Mouse (Mus musculus) midbrain, embryonic 13.5 days (tissue): ENCODE measurements around the gene Trappc5. TPM values are rescaled to one million over a fixed set of nuclear protein-coding genes. Genes with fewer than 3 reads are reported as not detected.

Experiments
- ATAC-seq: fragments of 200-750 bp; cut with Nextera tagmentation; 2 replicates; pipeline ENCODE4 v1.8.0; 2017; ENCODE audit warnings: mild to moderate bottlenecking, moderate TSS enrichment, moderate library complexity
- H3K27ac ChIP-seq: fragments of 300-500 bp; sonication (generic); 2 replicates; pipeline ENCODE4 v1.5.1; 2015; ENCODE audit warnings: inconsistent platforms, mild to moderate bottlenecking, moderate library complexity
- H3K27me3 ChIP-seq: fragments of 300-500 bp; sonication (generic); 2 replicates; pipeline ENCODE4 v1.6.1; 2015; ENCODE audit warnings: mild to moderate bottlenecking, inconsistent platforms
- H3K36me3 ChIP-seq: fragments of 300-500 bp; sonication (generic); 2 replicates; pipeline ENCODE4 v1.6.1; 2015; ENCODE audit warnings: mild to moderate bottlenecking, inconsistent platforms
- H3K4me1 ChIP-seq: fragments of 300-500 bp; sonication (generic); replicated peaks from 2 replicates; pipeline ENCODE4 v1.6.1; 2015; ENCODE audit warnings: inconsistent platforms
- H3K4me2 ChIP-seq: fragments of 300-500 bp; sonication (generic); replicated peaks from 2 replicates; pipeline ENCODE4 v1.6.1; 2015; ENCODE audit warnings: moderate library complexity, mild to moderate bottlenecking, inconsistent platforms
- H3K4me3 ChIP-seq: fragments of 300-500 bp; sonication (generic); replicated peaks from 2 replicates; pipeline ENCODE4 v1.5.1; 2015; ENCODE audit warnings: mild to moderate bottlenecking, inconsistent platforms
- H3K9ac ChIP-seq: fragments of 300-500 bp; sonication (generic); replicated peaks from 2 replicates; pipeline ENCODE4 v1.6.1; 2015; ENCODE audit warnings: mild to moderate bottlenecking, inconsistent platforms
- H3K9me3 ChIP-seq: fragments of 300-500 bp; sonication (generic); 2 replicates; pipeline ENCODE4 v1.6.1; 2016; ENCODE audit warnings: mild to moderate bottlenecking, inconsistent platforms
- WGBS: fragments of 180-500 bp; shearing (Covaris S2); methylation state at CpG from one replicate; pipeline ENCODE4 v1.1.7; 2015; 5-methylcytosine and 5-hydroxymethylcytosine counted together
- polyA plus RNA-seq: library from polyadenylated mRNA; unstranded; fragments of >200 nt; fragmentation: Nextera tagmentation; extraction: Ambion mirVana; gene quantifications from 2 replicates; pipeline ENCODE4 v1.2.1, GENCODE M21; 2015

Trappc5 gene
- polyA plus RNA-seq, 1 experiment from 2014 or later, result 58.6 TPM

GRCm38 (mm10) chr8:3654726-3655508, 21.2 kb upstream of the Trappc5 start:
- 75% methylated on average over 11 of the region's 11 CpGs for WGBS
- Histone ChIP-seq H3K9me3 (no peaks in the 10 kb centered on the region), H3K9ac (no peak overlapping the region), H3K4me1 (peaks cover 9% of the 10 kb centered on the region), H3K27ac (no peak overlapping the region), H3K4me2 (no peak overlapping the region), H3K27me3 (no peaks in the 10 kb centered on the region), H3K4me3 (no peak overlapping the region), H3K36me3 (no peaks in the 10 kb centered on the region)
- no peak for ATAC-seq

GRCm38 (mm10) chr8:3655526-3655925, 20.6 kb upstream of the Trappc5 start, which contains the start of gene Retn:
Gene Retn (plus strand): TSS chr8:3655770.
- 74% methylated on average over 3 of the region's 3 CpGs for WGBS
- H3K9ac ChIP-seq, result no peak within 1 kb of the TSS
- H3K4me3 ChIP-seq, result no peak within 1 kb of the TSS
- H3K27ac ChIP-seq, result no peak within 1 kb of the TSS
- H3K4me1 ChIP-seq, result peaks cover 9% of the 10 kb centered on the region
- H3K36me3 ChIP-seq, result no peaks in the 10 kb centered on the region
- no peak for ATAC-seq
- no peaks in the 10 kb centered on the region for H3K27me3 ChIP-seq
- H3K4me2 ChIP-seq, result no peak within 1 kb of the TSS
- H3K9me3 ChIP-seq, result no peaks in the 10 kb centered on the region

GRCm38 (mm10) chr8:3656725-3657381, 19.2 kb upstream of the Trappc5 start:
- Histone ChIP-seq H3K27me3 (no peaks in the 10 kb centered on the region), H3K4me1 (peaks cover 9% of the 10 kb centered on the region), H3K27ac (no peak overlapping the region), H3K36me3 (no peaks in the 10 kb centered on the region), H3K9ac (0 out of 2 replicates have a peak overlapping the region, but pooled peaks have one; percentile 1), H3K4me2 (peak overlapping the region; percentile 29), H3K4me3 (no peak overlapping the region), H3K9me3 (no peaks in the 10 kb centered on the region)
- peak; percentile 58; the same call in 1 of the 2 replicates for ATAC-seq
- 16% methylated on average over 7 of the region's 7 CpGs for whole genome bisulfite sequencing

GRCm38 (mm10) chr8:3660889-3661288, 15.2 kb upstream of the Trappc5 start:
- Histone ChIP-seq H3K9ac (no peak overlapping the region), H3K36me3 (no peaks in the 10 kb centered on the region), H3K27ac (no peak overlapping the region), H3K27me3 (no peaks in the 10 kb centered on the region), H3K4me2 (no peak overlapping the region), H3K4me3 (no peak overlapping the region), H3K9me3 (no peaks in the 10 kb centered on the region), H3K4me1 (peaks cover 9% of the 10 kb centered on the region)
- ATAC-seq, result no peak
- 89% methylated on average over 8 of the region's 8 CpGs for WGBS

GRCm38 (mm10) chr8:3664405-3664804, 11.7 kb upstream of the Trappc5 start:
- Histone ChIP-seq H3K27me3 (no peaks in the 10 kb centered on the region), H3K9ac (no peak overlapping the region), H3K4me1 (no peaks in the 10 kb centered on the region), H3K4me3 (no peak overlapping the region), H3K4me2 (no peak overlapping the region), H3K27ac (no peak overlapping the region), H3K9me3 (no peaks in the 10 kb centered on the region), H3K36me3 (no peaks in the 10 kb centered on the region)
- ATAC-seq, result no peak
- WGBS, result 70% methylated on average over 5 of the region's 5 CpGs

GRCm38 (mm10) chr8:3665507-3665906, 10.6 kb upstream of the Trappc5 start, which contains the start of gene Mcemp1:
Gene Mcemp1 (plus strand): TSS chr8:3665754.
- H3K4me3 ChIP-seq, result no peak within 1 kb of the TSS
- H3K27me3 ChIP-seq, result no peaks in the 10 kb centered on the region
- WGBS, result 78% methylated on average over 6 of the region's 6 CpGs
- no peaks in the 10 kb centered on the region for H3K9me3 ChIP-seq
- H3K9ac ChIP-seq, result no peak within 1 kb of the TSS
- no peak within 1 kb of the TSS for H3K4me2 ChIP-seq
- ATAC-seq, result no peak
- H3K27ac ChIP-seq, result no peak within 1 kb of the TSS
- no peaks in the 10 kb centered on the region for H3K4me1 ChIP-seq
- H3K36me3 ChIP-seq, result no peaks in the 10 kb centered on the region

- ATAC-seq, result no peak
- H3K9ac ChIP-seq, result no peak overlapping the region
- H3K4me2 ChIP-seq, result no peak overlapping the region
- no peaks in the 10 kb centered on the region for H3K27me3 ChIP-seq
- no peaks in the 10 kb centered on the region for H3K9me3 ChIP-seq
- WGBS, result 87% methylated on average over 2 of the region's 2 CpGs
- H3K4me3 ChIP-seq, result no peak overlapping the region
- no peak overlapping the region for H3K27ac ChIP-seq
- no peaks in the 10 kb centered on the region; the same call in 1 of the 2 replicates for H3K4me1 ChIP-seq
- H3K36me3 ChIP-seq, result no peaks in the 10 kb centered on the region
Measured at GRCm38 (mm10) chr8:3670388-3670787, 5.7 kb upstream of the Trappc5 start.

GRCm38 (mm10) chr8:3671980-3672491, 4.1 kb upstream of the Trappc5 start, which contains the start of gene Fcor:
Gene Fcor (minus strand): TSS chr8:3672362.
- Histone ChIP-seq H3K4me3 (peak within 1 kb of the TSS; percentile 47), H3K27me3 (no peaks in the 10 kb centered on the region), H3K27ac (peak within 1 kb of the TSS; percentile 70), H3K9me3 (no peaks in the 10 kb centered on the region), H3K4me1 (peaks cover 5% of the 10 kb centered on the region), H3K9ac (peak within 1 kb of the TSS; percentile 55), H3K36me3 (no peaks in the 10 kb centered on the region), H3K4me2 (peak within 1 kb of the TSS; percentile 53)
- peak; percentile 88 for ATAC-seq
- under 1% methylated on average over 23 of the region's 23 CpGs for WGBS

GRCm38 (mm10) chr8:3674671-3675070, 1.4 kb upstream of the Trappc5 start:
- no peak for ATAC-seq
- 54% methylated on average over 3 of the region's 3 CpGs for WGBS
- Histone ChIP-seq H3K4me1 (peaks cover 20% of the 10 kb centered on the region), H3K27me3 (no peaks in the 10 kb centered on the region), H3K9me3 (no peaks in the 10 kb centered on the region), H3K9ac (no peak overlapping the region), H3K36me3 (peaks cover 10% of the 10 kb centered on the region), H3K27ac (no peak overlapping the region), H3K4me3 (no peak overlapping the region), H3K4me2 (no peak overlapping the region)

GRCm38 (mm10) chr8:3676993-3677579, 987 bp downstream of the Trappc5 start:
- peak overlapping the region; percentile 94 for H3K9ac ChIP-seq
- H3K4me3 ChIP-seq, result peak overlapping the region; percentile 89
- H3K4me1 ChIP-seq, result peaks cover 20% of the 10 kb centered on the region
- H3K9me3 ChIP-seq, result no peaks in the 10 kb centered on the region
- peak overlapping the region; percentile 88 for H3K27ac ChIP-seq
- peak; percentile 6; the same call in 1 of the 2 replicates for ATAC-seq
- WGBS, result 5% methylated on average over 15 of the region's 15 CpGs
- H3K27me3 ChIP-seq, result no peaks in the 10 kb centered on the region
- peaks cover 31% of the 10 kb centered on the region for H3K36me3 ChIP-seq
- H3K4me2 ChIP-seq, result peak overlapping the region; percentile 78

GRCm38 (mm10) chr8:3678831-3679230, 2.7 kb downstream of the Trappc5 start:
- H3K36me3 ChIP-seq, result peaks cover 44% of the 10 kb centered on the region
- H3K9ac ChIP-seq, result no peak overlapping the region
- ATAC-seq, result no peak
- H3K27me3 ChIP-seq, result no peaks in the 10 kb centered on the region
- H3K4me3 ChIP-seq, result no peak overlapping the region
- no peaks in the 10 kb centered on the region for H3K9me3 ChIP-seq
- peaks cover 20% of the 10 kb centered on the region for H3K4me1 ChIP-seq
- 96% methylated on average over 21 of the region's 23 CpGs for WGBS
- no peak overlapping the region for H3K4me2 ChIP-seq
- no peak overlapping the region for H3K27ac ChIP-seq

- H3K4me1 ChIP-seq, result peaks cover 20% of the 10 kb centered on the region
- no peak for ATAC-seq
- H3K9me3 ChIP-seq, result no peaks in the 10 kb centered on the region
- H3K36me3 ChIP-seq, result peaks cover 44% of the 10 kb centered on the region
- no peak overlapping the region for H3K4me3 ChIP-seq
- no peak overlapping the region for H3K27ac ChIP-seq
- H3K27me3 ChIP-seq, result no peaks in the 10 kb centered on the region
- H3K4me2 ChIP-seq, result no peak overlapping the region
- H3K9ac ChIP-seq, result no peak overlapping the region
- WGBS, result 97% methylated on average over 23 of the region's 23 CpGs
Measured at GRCm38 (mm10) chr8:3679236-3679635, 3.1 kb downstream of the Trappc5 start.
